Mouse (Mus musculus): ENCODE measurements at regions not wholly inside any gene's neighbourhood (a gene's known extent, or its start where the extent isn't known, plus 50 kb on each side); places are given as distances from the start of the nearest gene placed in this dataset.

GRCm38 (mm10) chr13:88675835-88676234 is 145.4 kb upstream of the Edil3 start:
- no peak for TF ChIP-seq POLR2A (IDR thresholded peaks at IDR 0.05; ENCODE audit: insufficient read length, low read depth)
- no peak for TF ChIP-seq USF1 (IDR thresholded peaks at IDR 0.05; ENCODE audit: low read depth)
- no peak for TF ChIP-seq MYOG (IDR thresholded peaks at IDR 0.05; ENCODE audit: control insufficient read depth in 1 of 3, insufficient read depth in 1 of 3, insufficient read length in 2 of 3, low read depth in 2 of 3)
